ENCODE assay signal across 9 mouse cellular contexts in genomic region chr12:79171269-79171995, GRCm38 (mm10). TPM values are rescaled to one million over a fixed set of nuclear protein-coding genes. Genes with fewer than 3 reads are reported as not detected.
DNase-seq lines count a peak whose midpoint lies in the region; ATAC-seq lines count a peak whose summit lies in the region.
"Had no signal": no experiment of that assay in that cellular context is flagged by ENCODE, and none has a peak within 500 bp of the region (broad histone marks: within the 10 kb centered on the region; RNA-seq: fewer than 3 reads in every experiment).

No protein-coding gene starts in this region.

- H3K27me3 ChIP-seq in forebrain, embryonic 10.5 days (ENCODE audit: poor library complexity, severe bottlenecking): no peaks in the 10 kb centered on the region
- H3K27me3 ChIP-seq in limb, embryonic 15.5 days: no peaks in the 10 kb centered on the region
- no peaks in the 10 kb centered on the region for H3K27me3 ChIP-seq in stomach, embryonic 14.5 days (ENCODE audit: control insufficient read depth, insufficient read depth, low read length)

- H3K36me3 ChIP-seq in forebrain, embryonic 10.5 days (replicated peaks): peaks cover 22% of the 10 kb centered on the region
- peaks cover 22% of the 10 kb centered on the region for H3K36me3 ChIP-seq in limb, embryonic 15.5 days
- peaks cover 9% of the 10 kb centered on the region; the same call in 1 of the 2 replicates for H3K36me3 ChIP-seq in stomach, embryonic 14.5 days (ENCODE audit: control insufficient read depth, insufficient read depth, low read length)

- no peak overlapping the region for H3K27ac ChIP-seq in forebrain, embryonic 10.5 days
- H3K27ac ChIP-seq in limb, embryonic 15.5 days: 0 out of 2 replicates have a peak overlapping the region, but pooled peaks have one; percentile 94
- peak overlapping the region; percentile 95 for H3K27ac ChIP-seq in stomach, embryonic 14.5 days (ENCODE audit: low read length)

- H3K9me3 ChIP-seq in forebrain, embryonic 10.5 days: no peaks in the 10 kb centered on the region
- no peaks in the 10 kb centered on the region for H3K9me3 ChIP-seq in limb, embryonic 15.5 days
- H3K9me3 ChIP-seq in stomach, embryonic 14.5 days (ENCODE audit: control insufficient read depth, low read depth, low read length): no peaks in the 10 kb centered on the region

- 45% methylated on average over 12 of the region's 12 CpGs for WGBS in forebrain, embryonic 10.5 days
- WGBS in limb, embryonic 15.5 days: 28% methylated on average over 12 of the region's 12 CpGs
- 25% methylated on average over 12 of the region's 12 CpGs for WGBS in stomach, embryonic 14.5 days

- peak overlapping the region; percentile 89 for H3K9ac ChIP-seq in limb, embryonic 15.5 days
- peak overlapping the region; percentile 76 for H3K9ac ChIP-seq in stomach, embryonic 14.5 days (replicated peaks; ENCODE audit: low read depth, low read length)

- no peak for ATAC-seq in limb, embryonic 15.5 days (ENCODE audit: insufficient number of reproducible peaks, low FRiP score, low TSS enrichment, low read depth)
- no peak for ATAC-seq in stomach, embryonic 14.5 days (ENCODE audit: insufficient number of reproducible peaks, insufficient read depth, low FRiP score, low read depth)

- peaks cover 22% of the 10 kb centered on the region for H3K4me1 ChIP-seq in forebrain, embryonic 10.5 days
- peaks cover 9% of the 10 kb centered on the region for H3K4me1 ChIP-seq in limb, embryonic 15.5 days
- peaks cover 6% of the 10 kb centered on the region; the same call in 1 of the 2 replicates for H3K4me1 ChIP-seq in stomach, embryonic 14.5 days (ENCODE audit: control insufficient read depth, insufficient read depth, low read length)

- peak; percentile 12 for DNase-seq in layer of hippocampus, adult 11-12 months (ENCODE audit: low spot score)
- no peak for DNase-seq in layer of hippocampus, postnatal 36 days
- DNase-seq in ZHBTc4 (ENCODE audit: low read depth, low spot score): peak; percentile 10
- no peak for DNase-seq in forebrain, embryonic 10.5 days (ENCODE audit: extremely low spot score, low spot score)
- no peak for DNase-seq in yolk sac, embryonic 10.5 days (ENCODE audit: low spot score)
- no peak for DNase-seq in spleen, postnatal 36 days (ENCODE audit: low spot score in 2 of 2)

- H3K4me3 ChIP-seq in forebrain, embryonic 10.5 days: peak overlapping the region; percentile 98
- peak overlapping the region; percentile 100 for H3K4me3 ChIP-seq in limb, embryonic 15.5 days
- H3K4me3 ChIP-seq in stomach, embryonic 14.5 days (ENCODE audit: low read depth, low read length): peak overlapping the region; percentile 91

- H3K4me2 ChIP-seq in limb, embryonic 15.5 days: peak overlapping the region; percentile 61
- H3K4me2 ChIP-seq in stomach, embryonic 14.5 days (replicated peaks; ENCODE audit: low read depth, low read length): peak overlapping the region; percentile 66

RNA-seq across cellular contexts. Expression of gene Vti1b, which starts 1.0 kb away (rescaled TPM):
- total RNA-seq in layer of hippocampus, postnatal 36 days (2021): 100 to 1,000 TPM; 160 to 192 TPM
- 90.7 and 91.4 TPM in 2 replicates for polyA plus RNA-seq in forebrain, embryonic 10.5 days (2016; fragmentation: Nextera tagmentation; extraction: Ambion mirVana)
- polyA plus RNA-seq in limb, embryonic 15.5 days (2015; fragmentation: Nextera tagmentation; extraction: Ambion mirVana): 104 and 113 TPM in 2 replicates
- polyA plus RNA-seq in stomach, embryonic 14.5 days (2014; fragmentation: Nextera tagmentation; extraction: Ambion mirVana): 83.6 and 85.1 TPM in 2 replicates

RNA-seq across cellular contexts. Expression of gene Rdh11, which starts 20.7 kb away (rescaled TPM):
- total RNA-seq in layer of hippocampus, postnatal 36 days (2021): 10 to 100 TPM; 20.2 to 20.5 TPM
- polyA plus RNA-seq in forebrain, embryonic 10.5 days (2016; fragmentation: Nextera tagmentation; extraction: Ambion mirVana): 19.7 and 20.7 TPM in 2 replicates
- polyA plus RNA-seq in limb, embryonic 15.5 days (2015; fragmentation: Nextera tagmentation; extraction: Ambion mirVana): 26.0 and 26.6 TPM in 2 replicates
- polyA plus RNA-seq in stomach, embryonic 14.5 days (2014; fragmentation: Nextera tagmentation; extraction: Ambion mirVana): 29.1 and 30.4 TPM in 2 replicates

RNA-seq across cellular contexts. Expression of gene Rdh12, which starts 37.3 kb away (rescaled TPM):
- 1 to 10 TPM; 2.7 to 3.6 TPM for total RNA-seq in layer of hippocampus, postnatal 36 days (2021)
- polyA plus RNA-seq in forebrain, embryonic 10.5 days (2016; fragmentation: Nextera tagmentation; extraction: Ambion mirVana): 1.0 and 2.6 TPM in 2 replicates
- polyA plus RNA-seq in limb, embryonic 15.5 days (2015; fragmentation: Nextera tagmentation; extraction: Ambion mirVana): 47.1 and 51.3 TPM in 2 replicates
- 5.0 and 5.6 TPM in 2 replicates for polyA plus RNA-seq in stomach, embryonic 14.5 days (2014; fragmentation: Nextera tagmentation; extraction: Ambion mirVana)

RNA-seq across cellular contexts. Expression of gene Arg2, which starts 40.9 kb away (rescaled TPM):
- 1 to 10 TPM; 2.9 to 3.3 TPM for total RNA-seq in layer of hippocampus, postnatal 36 days (2021)
- 1.5 and 2.4 TPM in 2 replicates for polyA plus RNA-seq in forebrain, embryonic 10.5 days (2016; fragmentation: Nextera tagmentation; extraction: Ambion mirVana)
- 0.70 and 0.72 TPM in 2 replicates for polyA plus RNA-seq in limb, embryonic 15.5 days (2015; fragmentation: Nextera tagmentation; extraction: Ambion mirVana)
- 0.94 and 1.4 TPM in 2 replicates for polyA plus RNA-seq in stomach, embryonic 14.5 days (2014; fragmentation: Nextera tagmentation; extraction: Ambion mirVana)
- total RNA-seq: common myeloid progenitor, adult 5-6 weeks had no signal

Comparison
In these comparisons a context has a peak if more than half of its experiments do, and no peak if none do; other contexts are left out.
1. DNase-seq: peak in layer of hippocampus, adult 11-12 months (single experiment) and ZHBTc4 (single experiment); none in layer of hippocampus, postnatal 36 days (0 of 2), forebrain, embryonic 10.5 days (single experiment), yolk sac, embryonic 10.5 days (single experiment) and spleen, postnatal 36 days (0 of 2).
2. Peak in every context shown above with its lines, with median percentiles within 50 percentile points of each other: H3K4me3 ChIP-seq.